Mouse (Mus musculus) cortical plate, adult 2 months (tissue): ENCODE measurements around the gene Kcnj5. TPM values are rescaled to one million over a fixed set of nuclear protein-coding genes. Genes with fewer than 3 reads are reported as not detected.

Experiments
- H3K27ac ChIP-seq: fragments of 200-500 bp; 2 replicates; pipeline ENCODE4 v1.5.1; 2012; ENCODE audit warnings: low read length, control low read depth, inconsistent platforms; ENCODE audit not compliant: insufficient read depth
- H3K4me1 ChIP-seq: fragments of 200-500 bp; 2 replicates; pipeline ENCODE4 v1.6.1; 2011; ENCODE audit warnings: low read length; ENCODE audit not compliant: control insufficient read depth, insufficient read depth
- H3K4me3 ChIP-seq: fragments of 200-500 bp; 2 replicates; pipeline ENCODE4 v1.5.1; 2011; ENCODE audit warnings: mild to moderate bottlenecking, low read length, control low read depth; ENCODE audit not compliant: insufficient read depth
- CTCF ChIP-seq: fragments of 200-500 bp; IDR thresholded peaks from 2 replicates; pipeline ENCODE4 v1.5.1; 2011; ENCODE audit warnings: mild to moderate bottlenecking, control low read depth, low read length; ENCODE audit not compliant: insufficient read depth; ENCODE audit errors: extremely low read depth
- POLR2A ChIP-seq: fragments of 200-500 bp; IDR thresholded peaks from 2 replicates; pipeline ENCODE4 v1.6.1; 2011; ENCODE audit warnings: mild to moderate bottlenecking, low read length, control low read depth; ENCODE audit not compliant: insufficient read depth; ENCODE audit errors: extremely low read depth
- polyA plus RNA-seq: library from polyadenylated mRNA; depleted of rRNA; stranded (reverse); fragments of >200 nt; gene quantifications from 2 replicates; pipeline ENCODE4 v1.2.3, GENCODE M21; 2012

The Kcnj5 gene
- polyA plus RNA-seq, 1 experiment: 0.42 TPM

GRCm38 (mm10) chr9:32369388-32369787 is 25.2 kb upstream of the Kcnj5 start:
- no peak for TF ChIP-seq CTCF
- TF ChIP-seq POLR2A: no peak
- no peaks in the 10 kb centered on the region for H3K4me1 ChIP-seq
- H3K27ac ChIP-seq: no peak overlapping the region

GRCm38 (mm10) chr9:32368812-32369211 is 24.7 kb upstream of the Kcnj5 start:
- Histone ChIP-seq H3K4me1 (no peaks in the 10 kb centered on the region), H3K27ac (no peak overlapping the region), H3K4me3 (no peak overlapping the region)
- no peak for TF ChIP-seq CTCF
- no peak for TF ChIP-seq POLR2A

More at GRCm38 (mm10) chr9:32369388-32369787, 25.2 kb upstream of the Kcnj5 start:
- no peak overlapping the region for H3K4me3 ChIP-seq

- TF ChIP-seq CTCF: no peak
- TF ChIP-seq POLR2A: no peak
- no peak overlapping the region for H3K4me3 ChIP-seq
These were observed 16.6 kb upstream of the Kcnj5 start for GRCm38 (mm10) chr9:32360770-32361169.

GRCm38 (mm10) chr9:32350332-32350731 is 6.2 kb upstream of the Kcnj5 start:
- H3K27ac ChIP-seq: no peak overlapping the region
- TF ChIP-seq CTCF: peak; percentile 79
- no peak for TF ChIP-seq POLR2A
- no peaks in the 10 kb centered on the region for H3K4me1 ChIP-seq
- no peak overlapping the region for H3K4me3 ChIP-seq

More at GRCm38 (mm10) chr9:32360770-32361169, 16.6 kb upstream of the Kcnj5 start:
- no peaks in the 10 kb centered on the region for H3K4me1 ChIP-seq
- no peak overlapping the region for H3K27ac ChIP-seq

GRCm38 (mm10) chr9:32349344-32349743 is 5.2 kb upstream of the Kcnj5 start:
- H3K4me1 ChIP-seq: no peaks in the 10 kb centered on the region; the same call in 1 of the 2 replicates
- no peak overlapping the region for H3K4me3 ChIP-seq
- H3K27ac ChIP-seq: no peak overlapping the region
- no peak for TF ChIP-seq CTCF

- TF ChIP-seq CTCF (no peak), POLR2A (no peak)
- no peaks in the 10 kb centered on the region; the same call in 1 of the 2 replicates for H3K4me1 ChIP-seq
These were observed 3.9 kb upstream of the Kcnj5 start for GRCm38 (mm10) chr9:32348096-32348495.

GRCm38 (mm10) chr9:32344489-32344888 is 339 bp upstream of the Kcnj5 start:
- Histone ChIP-seq H3K27ac (no peak overlapping the region), H3K4me3 (0 out of 2 replicates have a peak overlapping the region, but pooled peaks have one; percentile 25), H3K4me1 (no peaks in the 10 kb centered on the region; the same call in 1 of the 2 replicates)
- TF ChIP-seq CTCF (no peak), POLR2A (no peak)

More at GRCm38 (mm10) chr9:32348096-32348495, 3.9 kb upstream of the Kcnj5 start:
- H3K27ac ChIP-seq: no peak overlapping the region
- no peak overlapping the region for H3K4me3 ChIP-seq

- Histone ChIP-seq H3K4me1 (no peaks in the 10 kb centered on the region; the same call in 1 of the 2 replicates), H3K4me3 (no peak overlapping the region), H3K27ac (no peak overlapping the region)
- TF ChIP-seq CTCF (no peak), POLR2A (no peak)
These were observed 1.2 kb downstream of the Kcnj5 start for GRCm38 (mm10) chr9:32342929-32343328.

GRCm38 (mm10) chr9:32340831-32341230 is 3.3 kb downstream of the Kcnj5 start:
- Histone ChIP-seq H3K4me1 (no peaks in the 10 kb centered on the region; the same call in 1 of the 2 replicates), H3K27ac (no peak overlapping the region), H3K4me3 (no peak overlapping the region)
- TF ChIP-seq POLR2A: no peak
- TF ChIP-seq CTCF: no peak

- Histone ChIP-seq H3K27ac (no peak overlapping the region), H3K4me1 (no peaks in the 10 kb centered on the region), H3K4me3 (no peak overlapping the region)
- TF ChIP-seq POLR2A (no peak), CTCF (no peak)
These were observed 8.6 kb downstream of the Kcnj5 start for GRCm38 (mm10) chr9:32335389-32336150.
